Mouse (Mus musculus) layer of hippocampus, postnatal 14 days (tissue): Measurements from ENCODE around the gene Vrk1. TPM values are rescaled to one million over a fixed set of nuclear protein-coding genes. Genes with fewer than 3 reads are reported as not detected.

ENCODE experiments used
- DNase-seq, 2 experiments: peaks; one replicate each; pipeline ENCODE4 v3.0.0; 2021 to 2022; ENCODE audit warnings: low spot score in 2 of 2, mixed read lengths in 1 of 2
- total RNA-seq, 2 experiments: library from RNA; stranded (reverse); gene quantifications; 2 replicates each; pipeline ENCODE4 v1.2.3; 2021

Vrk1 gene
- total RNA-seq, 2 experiments from 2014 or later: 15.6 to 15.8 TPM

GRCm38 (mm10) chr12:105997028-105997786 lies 12.8 kb upstream of the Vrk1 start:
- DNase-seq: no peak

- DNase-seq: no peak
These were observed 8.3 kb upstream of the Vrk1 start for GRCm38 (mm10) chr12:106001775-106002174.

- no peak for DNase-seq
These were observed 5.3 kb upstream of the Vrk1 start for GRCm38 (mm10) chr12:106004719-106005118.

- no peak for DNase-seq
These were observed 3.8 kb upstream of the Vrk1 start for GRCm38 (mm10) chr12:106006218-106006617.

- peak; percentile 46 to 80 for DNase-seq
These were observed 1.5 kb upstream of the Vrk1 start for GRCm38 (mm10) chr12:106008348-106009050.

- no peak for DNase-seq
These were observed 732 bp upstream of the Vrk1 start for GRCm38 (mm10) chr12:106009122-106009870.

GRCm38 (mm10) chr12:106012161-106012560 lies 2.1 kb downstream of the Vrk1 start:
- no peak for DNase-seq

GRCm38 (mm10) chr12:106016265-106017012 lies 6.4 kb downstream of the Vrk1 start:
- no peak for DNase-seq

GRCm38 (mm10) chr12:106020063-106020462 lies 10.0 kb downstream of the Vrk1 start:
- DNase-seq: peak; percentile 84 to 94

- DNase-seq: no peak
These were observed 13.6 kb downstream of the Vrk1 start for GRCm38 (mm10) chr12:106023652-106024051.

- no peak for DNase-seq
These were observed 15.4 kb downstream of the Vrk1 start for GRCm38 (mm10) chr12:106025416-106025815.

GRCm38 (mm10) chr12:106026385-106027134 lies 16.5 kb downstream of the Vrk1 start:
- DNase-seq: no peak

- no peak for DNase-seq
These were observed 17.3 kb downstream of the Vrk1 start for GRCm38 (mm10) chr12:106027372-106027771.

- no peak for DNase-seq
These were observed 19.6 kb downstream of the Vrk1 start for GRCm38 (mm10) chr12:106029582-106029981.

GRCm38 (mm10) chr12:106030146-106030745 lies 20.2 kb downstream of the Vrk1 start:
- no peak for DNase-seq

- no peak for DNase-seq
These were observed 20.8 kb downstream of the Vrk1 start for GRCm38 (mm10) chr12:106030796-106031195.

GRCm38 (mm10) chr12:106031916-106032315 lies 21.9 kb downstream of the Vrk1 start:
- no peak for DNase-seq

- DNase-seq: no peak
These were observed 22.3 kb downstream of the Vrk1 start for GRCm38 (mm10) chr12:106032361-106032760.

GRCm38 (mm10) chr12:106034267-106034666 lies 24.2 kb downstream of the Vrk1 start:
- DNase-seq: no peak

- DNase-seq: no peak
These were observed 24.7 kb downstream of the Vrk1 start for GRCm38 (mm10) chr12:106034761-106035160.
